21 mouse cellular contexts compared by ENCODE assay signal in the genomic region with DNA sequence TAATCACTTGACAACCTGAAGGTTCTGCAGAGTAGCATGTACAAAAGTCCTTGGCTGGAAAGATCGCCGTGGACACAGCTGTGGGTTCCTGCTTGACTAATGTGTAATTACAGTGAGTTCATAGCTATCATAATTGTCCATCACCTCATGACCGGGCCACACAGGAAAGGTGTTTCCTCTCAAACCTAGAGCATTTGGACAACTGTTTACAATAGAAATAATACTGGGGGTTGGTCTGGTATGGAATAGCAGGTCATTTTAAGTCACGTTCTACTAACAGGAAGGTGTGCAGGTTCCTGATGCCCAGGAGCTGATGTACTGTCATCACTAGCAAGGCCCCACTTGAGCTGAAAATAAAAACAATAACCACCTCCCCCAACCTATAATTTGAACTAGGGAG.
"Had no signal": no experiment of that assay in that cellular context is flagged by ENCODE, and none has a peak within 500 bp of the region (broad histone marks: within the 10 kb centered on the region; RNA-seq: fewer than 3 reads in every experiment).

No protein-coding gene starts in this region.

- H3K36me3 ChIP-seq: heart, embryonic 13.5 days; heart, embryonic 15.5 days; hindbrain, embryonic 13.5 days; hindbrain, embryonic 15.5 days; limb, embryonic 13.5 days; limb, embryonic 15.5 days had no signal

- H3K27ac ChIP-seq: heart, adult 2 months; heart, embryonic 13.5 days; heart, embryonic 15.5 days; hindbrain, embryonic 13.5 days; hindbrain, embryonic 15.5 days; hindbrain, postnatal 0 days; limb, embryonic 13.5 days; limb, embryonic 15.5 days had no signal

- H3K27me3 ChIP-seq: heart, embryonic 13.5 days; heart, embryonic 15.5 days; hindbrain, embryonic 13.5 days; hindbrain, embryonic 15.5 days; limb, embryonic 13.5 days; limb, embryonic 15.5 days had no signal

- H3K9ac ChIP-seq: forebrain, postnatal 0 days; heart, embryonic 13.5 days; heart, embryonic 15.5 days; hindbrain, embryonic 13.5 days; hindbrain, embryonic 15.5 days; limb, embryonic 13.5 days; limb, embryonic 15.5 days had no signal

- ATAC-seq: forebrain, postnatal 0 days; hindbrain, postnatal 0 days; intestine, embryonic 16.5 days had no signal

- H3K4me1 ChIP-seq: heart, embryonic 13.5 days; heart, embryonic 15.5 days; hindbrain, embryonic 13.5 days; hindbrain, embryonic 15.5 days; limb, embryonic 13.5 days; limb, embryonic 15.5 days had no signal

- DNase-seq: forebrain, postnatal 0 days; gastrocnemius, postnatal 14 days; gastrocnemius, postnatal 36 days; heart, adult 11 months; heart, adult 2 months; heart, postnatal 14 days; heart, postnatal 36 days; kidney, adult 11 months; kidney, postnatal 10 days; layer of hippocampus, adult 9-11 months; layer of hippocampus, postnatal 36 days; left cerebral cortex, postnatal 4 days had no signal

- H3K4me2 ChIP-seq: heart, embryonic 11.5 days; heart, embryonic 13.5 days; heart, embryonic 15.5 days; hindbrain, embryonic 13.5 days; hindbrain, embryonic 15.5 days; limb, embryonic 13.5 days; limb, embryonic 15.5 days had no signal

- H3K9me3 ChIP-seq: heart, embryonic 13.5 days; heart, embryonic 15.5 days; hindbrain, embryonic 13.5 days; hindbrain, embryonic 15.5 days; limb, embryonic 13.5 days; limb, embryonic 15.5 days had no signal

- H3K4me3 ChIP-seq: heart, adult 2 months; heart, embryonic 13.5 days; heart, embryonic 15.5 days; hindbrain, embryonic 13.5 days; hindbrain, embryonic 15.5 days; limb, embryonic 13.5 days; limb, embryonic 15.5 days had no signal
